Mouse (Mus musculus): ENCODE data around the gene Gm6309.
A peak's percentile ranks its signal among the peaks of the same experiment; 100 is the strongest.
"Not testable (repeated sequence)": the region's sequence is repeated elsewhere in the genome, so short reads cannot be mapped to it uniquely, and the experiment has no call there.

Gm6309 gene

GRCm38 (mm10) chr5:146170621-146171020 is at the start of gene Gm6309:
Gene Gm6309 (minus strand): TSS chr5:146170721.
- not testable (repeated sequence) for H3K27me3 ChIP-seq (ENCODE audit: insufficient read depth, low read length); H3K36me3 ChIP-seq (ENCODE audit: insufficient read depth, low read length); H3K4me3 ChIP-seq (replicated peaks; ENCODE audit: low read length); H3K4me1 ChIP-seq (replicated peaks; ENCODE audit: low read depth, low read length)
- H3K9me3 ChIP-seq (ENCODE audit: low read length), result peaks cover 42% of the 10 kb centered on the region

GRCm38 (mm10) chr5:146205537-146205936 is 35.0 kb upstream of the Gm6309 start:
- TF ChIP-seq CTCF (conservative IDR thresholded peaks at IDR 0.05; ENCODE audit: low read length) (no peak), POU5F1 (IDR thresholded peaks at IDR 0.05; ENCODE audit: borderline replicate concordance, low read length) (no peak), NANOG (IDR thresholded peaks at IDR 0.05; ENCODE audit: borderline replicate concordance, low read length) (no peak)
- Histone ChIP-seq H3K4me3 (replicated peaks; ENCODE audit: low read length) (no peak overlapping the region), H3K27me3 (ENCODE audit: insufficient read depth, low read length) (no peaks in the 10 kb centered on the region), H3K36me3 (ENCODE audit: insufficient read depth, low read length) (peaks cover 68% of the 10 kb centered on the region), H3K9me3 (ENCODE audit: low read length) (no peaks in the 10 kb centered on the region), H3K4me1 (replicated peaks; ENCODE audit: low read depth, low read length) (peaks cover 8% of the 10 kb centered on the region)

GRCm38 (mm10) chr5:146203921-146204320 is 33.4 kb upstream of the Gm6309 start:
- H3K4me3 ChIP-seq (replicated peaks; ENCODE audit: low read length), result no peak overlapping the region
- peaks cover 3% of the 10 kb centered on the region; the same call in 1 of the 2 replicates for H3K4me1 ChIP-seq (replicated peaks; ENCODE audit: low read depth, low read length)
- peaks cover 56% of the 10 kb centered on the region for H3K36me3 ChIP-seq (ENCODE audit: insufficient read depth, low read length)
- TF ChIP-seq NANOG (IDR thresholded peaks at IDR 0.05; ENCODE audit: borderline replicate concordance, low read length) (no peak), POU5F1 (IDR thresholded peaks at IDR 0.05; ENCODE audit: borderline replicate concordance, low read length) (no peak), CTCF (conservative IDR thresholded peaks at IDR 0.05; ENCODE audit: low read length) (no peak)
- no peaks in the 10 kb centered on the region for H3K27me3 ChIP-seq (ENCODE audit: insufficient read depth, low read length)
- no peaks in the 10 kb centered on the region for H3K9me3 ChIP-seq (ENCODE audit: low read length)

- H3K4me3 ChIP-seq (replicated peaks; ENCODE audit: low read length), result no peak overlapping the region
- no peaks in the 10 kb centered on the region for H3K4me1 ChIP-seq (replicated peaks; ENCODE audit: low read depth, low read length)
- no peaks in the 10 kb centered on the region for H3K9me3 ChIP-seq (ENCODE audit: low read length)
- peak; percentile 60 for TF ChIP-seq CTCF (conservative IDR thresholded peaks at IDR 0.05; ENCODE audit: low read length)
- TF ChIP-seq NANOG (IDR thresholded peaks at IDR 0.05; ENCODE audit: borderline replicate concordance, low read length), result no peak
- H3K36me3 ChIP-seq (ENCODE audit: insufficient read depth, low read length), result peaks cover 23% of the 10 kb centered on the region
- no peaks in the 10 kb centered on the region for H3K27me3 ChIP-seq (ENCODE audit: insufficient read depth, low read length)
These were observed 30.1 kb upstream of the Gm6309 start for GRCm38 (mm10) chr5:146200580-146200979.

GRCm38 (mm10) chr5:146199540-146199939 is 29.0 kb upstream of the Gm6309 start:
- TF ChIP-seq POU5F1 (IDR thresholded peaks at IDR 0.05; ENCODE audit: borderline replicate concordance, low read length) (no peak), NANOG (IDR thresholded peaks at IDR 0.05; ENCODE audit: borderline replicate concordance, low read length) (no peak), CTCF (conservative IDR thresholded peaks at IDR 0.05; ENCODE audit: low read length) (0 out of 2 replicates have a peak, but pooled peaks have one; percentile 5)
- H3K36me3 ChIP-seq (ENCODE audit: insufficient read depth, low read length), result peaks cover 12% of the 10 kb centered on the region

GRCm38 (mm10) chr5:146199073-146199472 is 28.6 kb upstream of the Gm6309 start:
- Histone ChIP-seq H3K9me3 (ENCODE audit: low read length) (no peaks in the 10 kb centered on the region), H3K36me3 (ENCODE audit: insufficient read depth, low read length) (peaks cover 8% of the 10 kb centered on the region), H3K4me3 (replicated peaks; ENCODE audit: low read length) (no peak overlapping the region), H3K27me3 (ENCODE audit: insufficient read depth, low read length) (no peaks in the 10 kb centered on the region), H3K4me1 (replicated peaks; ENCODE audit: low read depth, low read length) (no peaks in the 10 kb centered on the region)
- TF ChIP-seq POU5F1 (IDR thresholded peaks at IDR 0.05; ENCODE audit: borderline replicate concordance, low read length), result no peak
- TF ChIP-seq CTCF (conservative IDR thresholded peaks at IDR 0.05; ENCODE audit: low read length), result no peak
- TF ChIP-seq NANOG (IDR thresholded peaks at IDR 0.05; ENCODE audit: borderline replicate concordance, low read length), result no peak

More at GRCm38 (mm10) chr5:146199540-146199939, 29.0 kb upstream of the Gm6309 start:
- no peaks in the 10 kb centered on the region for H3K9me3 ChIP-seq (ENCODE audit: low read length)
- no peaks in the 10 kb centered on the region for H3K4me1 ChIP-seq (replicated peaks; ENCODE audit: low read depth, low read length)
- no peaks in the 10 kb centered on the region for H3K27me3 ChIP-seq (ENCODE audit: insufficient read depth, low read length)
- no peak overlapping the region for H3K4me3 ChIP-seq (replicated peaks; ENCODE audit: low read length)

GRCm38 (mm10) chr5:146193360-146193759 is 22.8 kb upstream of the Gm6309 start:
- Histone ChIP-seq H3K4me1 (replicated peaks; ENCODE audit: low read depth, low read length) (no peaks in the 10 kb centered on the region), H3K4me3 (replicated peaks; ENCODE audit: low read length) (no peak overlapping the region), H3K27me3 (ENCODE audit: insufficient read depth, low read length) (no peaks in the 10 kb centered on the region), H3K9me3 (ENCODE audit: low read length) (no peaks in the 10 kb centered on the region), H3K36me3 (ENCODE audit: insufficient read depth, low read length) (no peaks in the 10 kb centered on the region)
- TF ChIP-seq NANOG (IDR thresholded peaks at IDR 0.05; ENCODE audit: borderline replicate concordance, low read length) (no peak), CTCF (conservative IDR thresholded peaks at IDR 0.05; ENCODE audit: low read length) (no peak), POU5F1 (IDR thresholded peaks at IDR 0.05; ENCODE audit: borderline replicate concordance, low read length) (no peak)

- TF ChIP-seq POU5F1 (IDR thresholded peaks at IDR 0.05; ENCODE audit: borderline replicate concordance, low read length), result no peak
- no peak for TF ChIP-seq CTCF (conservative IDR thresholded peaks at IDR 0.05; ENCODE audit: low read length)
- no peak for TF ChIP-seq NANOG (IDR thresholded peaks at IDR 0.05; ENCODE audit: borderline replicate concordance, low read length)
- no peaks in the 10 kb centered on the region for H3K9me3 ChIP-seq (ENCODE audit: low read length)
- no peaks in the 10 kb centered on the region for H3K36me3 ChIP-seq (ENCODE audit: insufficient read depth, low read length)
- H3K4me3 ChIP-seq (replicated peaks; ENCODE audit: low read length), result no peak overlapping the region
- H3K4me1 ChIP-seq (replicated peaks; ENCODE audit: low read depth, low read length), result no peaks in the 10 kb centered on the region
- no peaks in the 10 kb centered on the region for H3K27me3 ChIP-seq (ENCODE audit: insufficient read depth, low read length)
These were observed 20.2 kb upstream of the Gm6309 start for GRCm38 (mm10) chr5:146190501-146191269.

- H3K4me3 ChIP-seq (replicated peaks; ENCODE audit: low read length), result no peak overlapping the region
- no peaks in the 10 kb centered on the region for H3K36me3 ChIP-seq (ENCODE audit: insufficient read depth, low read length)
- H3K9me3 ChIP-seq (ENCODE audit: low read length), result no peaks in the 10 kb centered on the region
- H3K27me3 ChIP-seq (ENCODE audit: insufficient read depth, low read length), result no peaks in the 10 kb centered on the region
- TF ChIP-seq NANOG (IDR thresholded peaks at IDR 0.05; ENCODE audit: borderline replicate concordance, low read length), result no peak
- no peak for TF ChIP-seq CTCF (conservative IDR thresholded peaks at IDR 0.05; ENCODE audit: low read length)
- no peak for TF ChIP-seq POU5F1 (IDR thresholded peaks at IDR 0.05; ENCODE audit: borderline replicate concordance, low read length)
- no peaks in the 10 kb centered on the region for H3K4me1 ChIP-seq (replicated peaks; ENCODE audit: low read depth, low read length)
These were observed 19.6 kb upstream of the Gm6309 start for GRCm38 (mm10) chr5:146190093-146190492.
